Mouse (Mus musculus) small intestine, adult 2 months (tissue): ENCODE results near the gene Il12a.

Experiments used
- CTCF ChIP-seq: fragments of 200-500 bp; IDR thresholded peaks from 2 replicates; pipeline ENCODE4 v1.5.1; 2012; ENCODE audit warnings: low read depth, mild to moderate bottlenecking, control low read depth, inconsistent platforms, low read length, moderate library complexity, mixed read lengths; ENCODE audit not compliant: insufficient replicate concordance, insufficient read length; ENCODE audit errors: extremely low read depth
- POLR2A ChIP-seq: fragments of 200-500 bp; IDR thresholded peaks from 2 replicates; pipeline ENCODE4 v1.6.1; 2012; ENCODE audit warnings: low read depth, mild to moderate bottlenecking, control low read depth, inconsistent platforms, low read length, moderate library complexity

- TF ChIP-seq CTCF = no peak
- TF ChIP-seq POLR2A = no peak
These were observed 8.2 kb downstream of the Il12a start for GRCm38 (mm10) chr3:68698601-68699000.
